Mouse (Mus musculus): ENCODE measurements around the gene Runx2. TPM values are rescaled to one million over a fixed set of nuclear protein-coding genes. Genes with fewer than 3 reads are reported as not detected.

Runx2 gene
- total and polyA plus RNA-seq, 2 experiments from 2014 or later: 0.59 to 1.8 TPM

- Histone ChIP-seq H3K4me3 (ENCODE audit: low read depth, low read length) (no peak overlapping the region), H3K9ac (replicated peaks; ENCODE audit: low read length, poor library complexity, severe bottlenecking) (no peak overlapping the region), H3K27ac (ENCODE audit: low read depth, low read length) (no peak overlapping the region), H3K4me2 (ENCODE audit: low read depth, low read length, poor library complexity, severe bottlenecking) (no peak overlapping the region), H3K27me3 (ENCODE audit: insufficient read depth, low read length) (no peaks in the 10 kb centered on the region), H3K4me1 (ENCODE audit: insufficient read depth, low read length) (no peaks in the 10 kb centered on the region), H3K36me3 (ENCODE audit: insufficient read depth, low read length) (no peaks in the 10 kb centered on the region), H3K9me3 (ENCODE audit: low read length) (no peaks in the 10 kb centered on the region)
- ATAC-seq (ENCODE audit: low FRiP score) (no peak), DNase-seq (ENCODE audit: low spot score) (no peak)
- WGBS: 92% methylated on average over 4 of the region's 4 CpGs
- no peak for TF ChIP-seq CTCF (IDR thresholded peaks at IDR 0.05)
Measured at GRCm38 (mm10) chr17:44631577-44631976, 183.0 kb downstream of the Runx2 start.

- Histone ChIP-seq H3K9me3 (ENCODE audit: low read length) (no peaks in the 10 kb centered on the region), H3K27me3 (ENCODE audit: insufficient read depth, low read length) (no peaks in the 10 kb centered on the region), H3K27ac (ENCODE audit: low read depth, low read length) (no peak overlapping the region), H3K4me3 (ENCODE audit: low read depth, low read length) (no peak overlapping the region), H3K4me2 (ENCODE audit: low read depth, low read length, poor library complexity, severe bottlenecking) (no peak overlapping the region), H3K36me3 (ENCODE audit: insufficient read depth, low read length) (no peaks in the 10 kb centered on the region), H3K4me1 (ENCODE audit: insufficient read depth, low read length) (no peaks in the 10 kb centered on the region), H3K9ac (replicated peaks; ENCODE audit: low read length, poor library complexity, severe bottlenecking) (no peak overlapping the region)
- DNase-seq (ENCODE audit: low spot score): no peak
- no peak for TF ChIP-seq CTCF (IDR thresholded peaks at IDR 0.05)
- 81% methylated on average over 6 of the region's 6 CpGs for WGBS
- ATAC-seq (ENCODE audit: low FRiP score): no peak
Measured at GRCm38 (mm10) chr17:44627317-44627716, 187.3 kb downstream of the Runx2 start.

- DNase-seq (ENCODE audit: low spot score) (no peak), ATAC-seq (ENCODE audit: low FRiP score) (no peak)
- no peak overlapping the region for H3K9ac ChIP-seq (replicated peaks; ENCODE audit: low read length, poor library complexity, severe bottlenecking)
- no peaks in the 10 kb centered on the region for H3K4me1 ChIP-seq (ENCODE audit: insufficient read depth, low read length)
- no peak overlapping the region for H3K4me3 ChIP-seq (ENCODE audit: low read depth, low read length)
- no peaks in the 10 kb centered on the region for H3K9me3 ChIP-seq (ENCODE audit: low read length)
- H3K27ac ChIP-seq (ENCODE audit: low read depth, low read length): no peak overlapping the region
- WGBS: 76% methylated on average over 2 of the region's 2 CpGs
- H3K27me3 ChIP-seq (ENCODE audit: insufficient read depth, low read length): no peaks in the 10 kb centered on the region
- H3K36me3 ChIP-seq (ENCODE audit: insufficient read depth, low read length): no peaks in the 10 kb centered on the region
- no peak overlapping the region for H3K4me2 ChIP-seq (ENCODE audit: low read depth, low read length, poor library complexity, severe bottlenecking)
- TF ChIP-seq CTCF (IDR thresholded peaks at IDR 0.05): no peak
Measured at GRCm38 (mm10) chr17:44623707-44624106, 190.9 kb downstream of the Runx2 start.

- no peak for ATAC-seq (ENCODE audit: low FRiP score)
- no peak overlapping the region for H3K4me3 ChIP-seq (ENCODE audit: low read depth, low read length)
- WGBS: 49% methylated on average over 8 of the region's 8 CpGs
- no peak for DNase-seq (ENCODE audit: low spot score)
- TF ChIP-seq CTCF (IDR thresholded peaks at IDR 0.05): no peak
- H3K27me3 ChIP-seq (ENCODE audit: insufficient read depth, low read length): no peaks in the 10 kb centered on the region
- no peak overlapping the region for H3K9ac ChIP-seq (replicated peaks; ENCODE audit: low read length, poor library complexity, severe bottlenecking)
- no peaks in the 10 kb centered on the region for H3K4me1 ChIP-seq (ENCODE audit: insufficient read depth, low read length)
- H3K27ac ChIP-seq (ENCODE audit: low read depth, low read length): no peak overlapping the region
- H3K9me3 ChIP-seq (ENCODE audit: low read length): no peaks in the 10 kb centered on the region
- H3K36me3 ChIP-seq (ENCODE audit: insufficient read depth, low read length): no peaks in the 10 kb centered on the region
- no peak overlapping the region for H3K4me2 ChIP-seq (ENCODE audit: low read depth, low read length, poor library complexity, severe bottlenecking)
Measured at GRCm38 (mm10) chr17:44623271-44623670, 191.3 kb downstream of the Runx2 start.

GRCm38 (mm10) chr17:44620456-44620855, 194.1 kb downstream of the Runx2 start:
- no peak overlapping the region for H3K27ac ChIP-seq (ENCODE audit: low read depth, low read length)

GRCm38 (mm10) chr17:44618691-44619090, 195.9 kb downstream of the Runx2 start:
- H3K4me1 ChIP-seq (ENCODE audit: insufficient read depth, low read length): no peaks in the 10 kb centered on the region
- WGBS: 73% methylated on average over 11 of the region's 11 CpGs
- H3K27me3 ChIP-seq (ENCODE audit: insufficient read depth, low read length): no peaks in the 10 kb centered on the region
- no peak for ATAC-seq (ENCODE audit: low FRiP score)
- H3K4me3 ChIP-seq (ENCODE audit: low read depth, low read length): no peak overlapping the region
- H3K27ac ChIP-seq (ENCODE audit: low read depth, low read length): no peak overlapping the region
- H3K9me3 ChIP-seq (ENCODE audit: low read length): no peaks in the 10 kb centered on the region
- H3K36me3 ChIP-seq (ENCODE audit: insufficient read depth, low read length): no peaks in the 10 kb centered on the region
- H3K4me2 ChIP-seq (ENCODE audit: low read depth, low read length, poor library complexity, severe bottlenecking): peak overlapping the region; percentile 15; the same call in 1 of the 2 replicates
- no peak overlapping the region for H3K9ac ChIP-seq (replicated peaks; ENCODE audit: low read length, poor library complexity, severe bottlenecking)
- peak; percentile 36 for DNase-seq (ENCODE audit: low spot score)
- no peak for TF ChIP-seq CTCF (IDR thresholded peaks at IDR 0.05)

More at GRCm38 (mm10) chr17:44620456-44620855, 194.1 kb downstream of the Runx2 start:
- H3K9me3 ChIP-seq (ENCODE audit: low read length): no peaks in the 10 kb centered on the region
- H3K36me3 ChIP-seq (ENCODE audit: insufficient read depth, low read length): no peaks in the 10 kb centered on the region
- no peak overlapping the region for H3K9ac ChIP-seq (replicated peaks; ENCODE audit: low read length, poor library complexity, severe bottlenecking)
- DNase-seq (ENCODE audit: low spot score) (no peak), ATAC-seq (ENCODE audit: low FRiP score) (no peak)
- H3K4me1 ChIP-seq (ENCODE audit: insufficient read depth, low read length): no peaks in the 10 kb centered on the region
- H3K4me3 ChIP-seq (ENCODE audit: low read depth, low read length): no peak overlapping the region
- H3K4me2 ChIP-seq (ENCODE audit: low read depth, low read length, poor library complexity, severe bottlenecking): no peak overlapping the region
- 90% methylated on average over 2 of the region's 2 CpGs for WGBS
- no peaks in the 10 kb centered on the region for H3K27me3 ChIP-seq (ENCODE audit: insufficient read depth, low read length)
- no peak for TF ChIP-seq CTCF (IDR thresholded peaks at IDR 0.05)
